Mouse (Mus musculus): ENCODE results near the gene Tpst2. TPM values are rescaled to one million over a fixed set of nuclear protein-coding genes. Genes with fewer than 3 reads are reported as not detected.

Tpst2 gene
- polyA plus RNA-seq, 1 experiment: 42.1 TPM

GRCm38 (mm10) chr5:112360077-112360476 lies 83.6 kb downstream of the Tpst2 start:
- Histone ChIP-seq H3K4me1 (ENCODE audit: control insufficient read depth, insufficient read depth, low read length) (peaks cover 8% of the 10 kb centered on the region), H3K27ac (ENCODE audit: insufficient read depth, low read depth, low read length) (no peak overlapping the region), H3K4me3 (ENCODE audit: insufficient read depth, low read length) (no peak overlapping the region)
- TF ChIP-seq CTCF (IDR thresholded peaks at IDR 0.05; ENCODE audit: low read depth, low read length) (no peak), POLR2A (IDR thresholded peaks at IDR 0.05; ENCODE audit: borderline replicate concordance, low read depth, low read length) (no peak)

DNA sequence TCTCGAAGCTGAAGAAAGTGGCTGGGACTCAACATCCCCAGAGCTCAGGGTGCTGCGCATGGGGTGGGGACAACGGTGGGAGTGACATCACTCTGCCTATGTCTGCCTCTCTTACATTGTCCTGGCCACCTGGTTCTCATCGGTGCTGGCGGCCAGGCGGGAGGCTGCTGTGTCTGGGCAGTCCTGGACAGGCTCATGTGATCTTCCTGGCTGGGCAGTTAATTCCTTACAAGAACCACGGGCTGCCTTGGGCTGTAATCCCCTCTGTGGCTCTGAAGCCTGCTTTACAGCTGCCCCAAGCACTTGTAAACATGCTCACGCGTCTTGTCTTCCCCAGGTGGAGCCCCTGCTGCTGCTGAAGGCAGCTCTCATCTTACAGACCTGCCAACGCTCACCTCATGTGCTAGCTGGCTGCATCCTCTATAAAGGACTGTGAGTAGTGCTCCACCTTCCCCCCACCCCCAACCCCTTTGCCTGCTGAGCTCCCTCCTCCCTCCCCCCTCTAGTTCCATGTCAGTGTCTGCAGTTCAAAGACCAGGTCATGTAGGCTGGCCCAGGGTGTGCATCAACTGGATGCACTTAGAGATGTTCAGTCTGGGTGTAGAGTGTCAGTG lies 87.8 kb downstream of the Tpst2 start:
- Histone ChIP-seq H3K4me3 (ENCODE audit: insufficient read depth, low read length) (no peak overlapping the region), H3K4me1 (ENCODE audit: control insufficient read depth, insufficient read depth, low read length) (no peaks in the 10 kb centered on the region), H3K27ac (ENCODE audit: insufficient read depth, low read depth, low read length) (no peak overlapping the region)
- TF ChIP-seq POLR2A (IDR thresholded peaks at IDR 0.05; ENCODE audit: borderline replicate concordance, low read depth, low read length): no peak
- no peak for TF ChIP-seq CTCF (IDR thresholded peaks at IDR 0.05; ENCODE audit: low read depth, low read length)

Other genes starting within 250 kb of the Tpst2 start
- gene Cryba4, start 24.2 kb upstream of the Tpst2 start, polyA plus RNA-seq (2012; ENCODE audit: insufficient read depth, insufficient read length, missing spikeins): 3.0 and 4.7 TPM in 2 replicates
- gene Crybb1, start 20.9 kb upstream of the Tpst2 start, polyA plus RNA-seq (2012; ENCODE audit: insufficient read depth, insufficient read length, missing spikeins): not detected in 2 replicates
- 26.4 and 28.4 TPM in 2 replicates for gene Tfip11, start 49.7 kb downstream of the Tpst2 start, polyA plus RNA-seq (2012; ENCODE audit: insufficient read depth, insufficient read length, missing spikeins)
- 32.3 and 37.4 TPM in 2 replicates for gene Srrd, start 66.3 kb downstream of the Tpst2 start, polyA plus RNA-seq (2012; ENCODE audit: insufficient read depth, insufficient read length, missing spikeins)
- 22.7 and 24.3 TPM in 2 replicates for gene Hps4, start 66.4 kb downstream of the Tpst2 start, polyA plus RNA-seq (2012; ENCODE audit: insufficient read depth, insufficient read length, missing spikeins)
- not detected in 2 replicates for gene Gm6583, start 79.3 kb downstream of the Tpst2 start, polyA plus RNA-seq (2012; ENCODE audit: insufficient read depth, insufficient read length, missing spikeins)
- not detected in 2 replicates for gene Asphd2, start 118.2 kb downstream of the Tpst2 start, polyA plus RNA-seq (2012; ENCODE audit: insufficient read depth, insufficient read length, missing spikeins)
- gene Gm6588, start 172.7 kb downstream of the Tpst2 start, polyA plus RNA-seq (2012; ENCODE audit: insufficient read depth, insufficient read length, missing spikeins): not detected in 2 replicates

All from bone marrow macrophage, adult 2 months (primary cell).